Mouse (Mus musculus) liver, embryonic 14.5 days (tissue): ENCODE data around the gene Mansc1.

Experiments used
- CTCF ChIP-seq: IDR thresholded peaks from 2 replicates; pipeline ENCODE4 v1.5.1; 2016; ENCODE audit warnings: antibody characterized with exemption, low read depth, control low read depth
- EP300 ChIP-seq: IDR thresholded peaks from 2 replicates; pipeline ENCODE4 v1.6.1; 2016; ENCODE audit warnings: antibody characterized with exemption, low read depth

DNA sequence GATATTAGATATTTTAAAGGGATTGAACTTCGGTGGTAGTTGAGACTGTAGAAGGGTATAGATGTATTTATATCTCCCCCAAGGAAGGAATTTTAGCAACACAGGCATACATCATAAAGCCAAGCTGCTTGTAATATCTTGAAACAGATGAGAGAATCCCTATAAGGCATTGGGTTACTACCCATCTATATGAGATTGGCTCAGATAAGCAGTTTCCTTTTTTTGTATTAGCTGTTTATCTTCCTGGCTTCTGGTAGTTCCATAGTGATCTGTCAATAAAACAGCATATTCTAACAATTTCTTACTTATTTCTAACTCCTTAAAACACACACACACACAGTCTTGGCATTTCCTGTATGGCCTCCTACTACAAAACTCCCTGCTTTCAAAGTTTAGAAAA is 7.6 kb upstream of the Mansc1 start:
- TF ChIP-seq CTCF (no peak), EP300 (no peak)
